14 mouse cellular contexts compared by ENCODE assay signal in genomic region chr7:98570824-98571505, GRCm38 (mm10).
A peak's percentile ranks its signal among the peaks of the same experiment; 100 is the strongest.
DNase-seq lines count a peak whose midpoint lies in the region; ATAC-seq and TF ChIP-seq lines count a peak whose summit lies in the region.
"Had no signal": no experiment of that assay in that cellular context is flagged by ENCODE, and none has a peak within 500 bp of the region (broad histone marks: within the 10 kb centered on the region; RNA-seq: fewer than 3 reads in every experiment).

No protein-coding gene starts in this region.

- no peaks in the 10 kb centered on the region for H3K27me3 ChIP-seq in heart, embryonic 12.5 days (replicated peaks)
- no peaks in the 10 kb centered on the region for H3K27me3 ChIP-seq in megakaryocyte, embryonic 14.5 days (replicated peaks)
- peaks cover 46% of the 10 kb centered on the region for H3K27me3 ChIP-seq in G1E (ENCODE audit: insufficient read depth, low read length)
- no peaks in the 10 kb centered on the region for H3K27me3 ChIP-seq in limb, embryonic 10.5 days (ENCODE audit: low read depth, poor library complexity, severe bottlenecking)
- H3K27me3 ChIP-seq: hindbrain, embryonic 15.5 days; limb, embryonic 12.5 days; midbrain, embryonic 15.5 days; neural tube, embryonic 12.5 days had no signal

- H3K36me3 ChIP-seq in heart, embryonic 12.5 days: no peaks in the 10 kb centered on the region
- peaks cover 10% of the 10 kb centered on the region for H3K36me3 ChIP-seq in megakaryocyte, embryonic 14.5 days (replicated peaks; ENCODE audit: low read length)
- H3K36me3 ChIP-seq in G1E (replicated peaks): no peaks in the 10 kb centered on the region
- no peaks in the 10 kb centered on the region for H3K36me3 ChIP-seq in limb, embryonic 10.5 days
- H3K36me3 ChIP-seq: hindbrain, embryonic 15.5 days; limb, embryonic 12.5 days; midbrain, embryonic 15.5 days; neural tube, embryonic 12.5 days had no signal

- DNase-seq in heart, postnatal 4 days: peak; percentile 32
- DNase-seq in G1E (ENCODE audit: low spot score): no peak
- DNase-seq in limb, embryonic 10.5 days (ENCODE audit: low spot score): no peak
- DNase-seq in spleen, postnatal 14 days (ENCODE audit: low spot score in 2 of 2): no peak
- DNase-seq: adrenal gland, postnatal 10 days; kidney, postnatal 10 days; spleen, adult 18-20 months had no signal

- H3K27ac ChIP-seq in heart, embryonic 12.5 days (ENCODE audit: poor library complexity, severe bottlenecking): no peak overlapping the region
- peak overlapping the region; percentile 10; the same call in 1 of the 2 replicates for H3K27ac ChIP-seq in limb, embryonic 10.5 days
- H3K27ac ChIP-seq: limb, embryonic 12.5 days; midbrain, embryonic 15.5 days; neural tube, embryonic 12.5 days had no signal

- H3K4me3 ChIP-seq in heart, embryonic 12.5 days: no peak overlapping the region
- H3K4me3 ChIP-seq in megakaryocyte, embryonic 14.5 days (replicated peaks): peak overlapping the region; percentile 65
- H3K4me3 ChIP-seq in G1E (ENCODE audit: low read depth, low read length): peak overlapping the region; percentile 12; the same call in 1 of the 2 replicates
- no peak overlapping the region for H3K4me3 ChIP-seq in limb, embryonic 10.5 days
- H3K4me3 ChIP-seq: hindbrain, embryonic 15.5 days; limb, embryonic 12.5 days; midbrain, embryonic 15.5 days; neural tube, embryonic 12.5 days had no signal

- H3K9me3 ChIP-seq in heart, embryonic 12.5 days (replicated peaks): no peaks in the 10 kb centered on the region
- H3K9me3 ChIP-seq in megakaryocyte, embryonic 14.5 days: peaks cover 11% of the 10 kb centered on the region
- no peaks in the 10 kb centered on the region for H3K9me3 ChIP-seq in G1E (replicated peaks)
- no peaks in the 10 kb centered on the region for H3K9me3 ChIP-seq in limb, embryonic 10.5 days (replicated peaks)
- H3K9me3 ChIP-seq: hindbrain, embryonic 15.5 days; limb, embryonic 12.5 days; midbrain, embryonic 15.5 days; neural tube, embryonic 12.5 days had no signal

- no peak overlapping the region for H3K4me2 ChIP-seq in heart, embryonic 12.5 days
- H3K4me2 ChIP-seq: hindbrain, embryonic 15.5 days; limb, embryonic 12.5 days; midbrain, embryonic 15.5 days; neural tube, embryonic 12.5 days had no signal

- TF ChIP-seq CTCF in G1E (IDR thresholded peaks at IDR 0.05; ENCODE audit: low read depth, low read length): no peak

- peaks cover 35% of the 10 kb centered on the region for H3K4me1 ChIP-seq in heart, embryonic 12.5 days (replicated peaks)
- peaks cover 84% of the 10 kb centered on the region for H3K4me1 ChIP-seq in megakaryocyte, embryonic 14.5 days
- H3K4me1 ChIP-seq in G1E (ENCODE audit: insufficient read depth, low read depth, low read length): no peaks in the 10 kb centered on the region
- H3K4me1 ChIP-seq in limb, embryonic 10.5 days: peaks cover 33% of the 10 kb centered on the region
- H3K4me1 ChIP-seq: midbrain, embryonic 15.5 days had no signal

- no peak for ATAC-seq in heart, embryonic 12.5 days (ENCODE audit: insufficient number of reproducible peaks, low FRiP score)
- ATAC-seq in megakaryocyte, adult 5-6 weeks (ENCODE audit: poor library complexity, severe bottlenecking): no peak
- ATAC-seq in G1E (ENCODE audit: extremely low read depth, insufficient number of reproducible peaks, low FRiP score, poor library complexity, severe bottlenecking): no peak
- ATAC-seq: midbrain, embryonic 15.5 days had no signal

- no peak overlapping the region for H3K9ac ChIP-seq in heart, embryonic 12.5 days
- H3K9ac ChIP-seq: hindbrain, embryonic 15.5 days; limb, embryonic 12.5 days; midbrain, embryonic 15.5 days; neural tube, embryonic 12.5 days had no signal

- 52% methylated on average over 8 of the region's 8 CpGs for WGBS in heart, embryonic 12.5 days
- WGBS in limb, embryonic 10.5 days: 62% methylated on average over 8 of the region's 8 CpGs

Comparison
In these comparisons a context has a peak if more than half of its experiments do, and no peak if none do; other contexts are left out.
1. H3K4me3 ChIP-seq: peak in megakaryocyte, embryonic 14.5 days (single experiment) and G1E (single experiment); none in heart, embryonic 12.5 days (single experiment) and limb, embryonic 10.5 days (single experiment).